Mouse (Mus musculus): ENCODE data around the gene Gm20683.
A peak's percentile ranks its signal among the peaks of the same experiment; 100 is the strongest.
"Not testable (repeated sequence)": the region's sequence is repeated elsewhere in the genome, so short reads cannot be mapped to it uniquely, and the experiment has no call there.

Gene Gm20683

GRCm38 (mm10) chr17:25873405-25874147, 32.0 kb upstream of the Gm20683 start:
- no peak for DNase-seq

DNA sequence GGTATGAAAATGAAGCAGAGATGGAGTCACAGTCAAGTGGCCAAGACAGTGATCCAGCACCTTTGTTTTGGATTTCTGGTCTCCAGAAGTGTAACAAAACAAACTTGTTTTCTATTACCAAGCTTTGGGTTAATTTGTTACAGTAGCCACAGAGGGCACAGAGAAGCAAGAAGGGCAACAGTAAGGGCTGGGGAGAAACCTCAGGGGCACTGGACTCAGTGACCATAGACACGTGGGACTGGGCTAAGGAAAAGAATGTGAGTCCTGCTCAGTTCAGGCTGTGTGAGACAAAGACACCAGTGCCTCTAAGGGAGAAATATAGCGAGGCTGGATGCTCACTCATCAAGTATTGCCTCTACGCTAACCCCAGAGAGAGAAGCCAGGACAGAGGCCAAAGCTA, 31.1 kb upstream of the Gm20683 start:
- DNase-seq: no peak

DNA sequence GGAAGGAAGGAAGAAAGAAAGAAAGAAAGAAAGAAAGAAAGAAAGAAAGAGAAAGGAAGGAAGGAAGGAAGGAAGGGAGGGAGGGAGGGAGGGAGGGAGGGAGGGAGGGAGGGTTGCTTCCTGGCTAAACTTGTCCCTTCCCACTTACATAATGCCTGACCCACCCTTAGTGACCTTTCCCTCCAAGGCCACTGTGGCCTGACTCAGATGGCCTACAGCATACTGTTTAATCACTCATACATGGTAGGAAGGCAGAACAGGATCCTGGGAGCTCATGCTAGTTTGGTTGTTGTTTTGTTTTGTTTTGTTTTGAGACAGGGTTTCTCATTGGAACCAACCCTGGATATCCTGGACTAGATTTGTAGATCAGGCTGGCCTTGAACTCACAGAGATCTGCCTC, 30.0 kb upstream of the Gm20683 start:
- DNase-seq: not testable (repeated sequence)

DNA sequence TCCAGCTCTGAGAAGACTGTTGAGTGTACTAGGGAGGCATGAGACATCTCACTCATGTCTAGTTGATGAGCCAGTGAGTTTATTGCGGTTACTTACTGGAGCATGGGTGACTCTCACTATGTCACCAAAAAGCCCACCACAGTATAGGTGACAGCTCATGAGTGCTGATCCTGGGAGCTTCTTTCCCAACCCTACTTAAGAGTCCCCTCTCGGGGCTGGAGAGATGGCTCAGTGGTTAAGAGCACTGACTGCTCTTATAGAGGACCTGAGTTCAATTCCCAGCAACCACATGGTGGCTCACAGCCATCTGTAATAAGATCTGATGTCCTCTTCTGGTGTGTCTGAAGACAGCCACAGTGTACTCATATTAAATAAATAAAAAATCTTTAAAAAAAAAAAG, 28.4 kb upstream of the Gm20683 start:
- DNase-seq: no peak

DNA sequence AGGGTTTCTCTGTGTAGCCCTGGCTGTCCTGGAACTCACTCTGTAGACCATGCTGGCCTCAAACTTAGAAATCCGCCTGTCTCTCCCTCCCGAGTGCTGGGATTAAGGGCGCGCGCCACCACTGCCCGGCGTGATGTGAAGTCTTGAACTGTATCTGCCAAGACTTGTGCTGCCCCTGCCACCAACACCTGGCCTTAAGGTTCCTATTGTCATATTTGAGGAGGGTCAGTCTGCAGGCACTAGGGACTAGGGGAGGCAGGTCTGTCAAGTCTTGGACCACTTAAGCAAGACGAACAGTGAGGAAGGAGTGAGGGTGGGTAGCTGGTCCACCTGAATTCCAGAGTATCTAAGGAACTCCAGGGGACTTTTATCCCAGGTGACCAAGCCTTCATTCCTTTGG, 27.9 kb upstream of the Gm20683 start:
- no peak for DNase-seq

GRCm38 (mm10) chr17:25868601-25869191, 27.1 kb upstream of the Gm20683 start, which contains the start of gene Mcrip2:
Gene Mcrip2 (minus strand): TSS chr17:25868764.
- peak; percentile 83 for DNase-seq

GRCm38 (mm10) chr17:25867836-25868600, 26.5 kb upstream of the Gm20683 start:
- peak; percentile 52 for DNase-seq

GRCm38 (mm10) chr17:25867509-25867835, 25.9 kb upstream of the Gm20683 start:
- DNase-seq: no peak

- DNase-seq: no peak
Measured at GRCm38 (mm10) chr17:25866172-25866571, 24.6 kb upstream of the Gm20683 start.

DNA sequence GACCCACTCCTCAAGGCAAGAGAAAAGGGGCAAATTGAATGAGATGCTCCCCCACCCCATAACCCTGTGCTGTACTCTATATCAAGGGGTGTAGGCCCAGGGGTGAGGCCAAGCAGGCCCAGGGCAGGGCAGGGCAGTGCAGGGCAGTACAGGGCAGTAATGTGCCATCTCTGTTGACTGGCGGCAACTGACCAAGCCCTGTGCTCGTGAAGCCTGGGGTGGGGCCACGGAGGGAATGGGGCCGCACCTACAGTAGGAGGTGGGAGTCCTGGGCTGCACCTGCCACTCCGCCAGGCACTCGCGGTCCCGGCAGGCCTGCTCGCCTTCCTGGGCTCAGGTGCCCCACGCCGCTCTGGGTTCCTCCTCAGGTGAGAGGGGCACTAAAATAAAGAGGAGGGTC, 23.7 kb upstream of the Gm20683 start:
- DNase-seq: no peak

DNA sequence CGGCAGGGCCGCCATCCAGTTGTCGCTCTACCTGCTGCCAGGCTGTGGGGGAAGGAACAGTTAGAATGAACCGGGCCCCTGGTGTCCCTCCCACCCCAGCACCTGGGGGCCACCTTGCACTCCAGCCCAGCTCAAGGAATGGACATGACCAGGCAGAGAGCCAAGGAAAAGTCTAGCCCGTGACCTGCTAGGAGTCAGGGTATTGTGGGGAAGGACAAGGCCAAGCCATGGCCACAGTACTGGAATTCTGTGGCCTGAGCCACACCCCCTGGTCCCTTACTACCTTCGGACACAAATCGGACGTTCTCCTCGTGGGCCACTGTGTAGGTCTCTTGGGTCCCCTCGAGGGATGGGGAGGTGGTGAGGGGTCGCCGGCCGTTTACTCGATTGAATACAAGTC, 22.7 kb upstream of the Gm20683 start:
- no peak for DNase-seq

GRCm38 (mm10) chr17:25863681-25864080, 22.1 kb upstream of the Gm20683 start:
- no peak for DNase-seq

GRCm38 (mm10) chr17:25861704-25862612, 20.4 kb upstream of the Gm20683 start:
- DNase-seq: no peak

- DNase-seq: peak; percentile 91
Measured at GRCm38 (mm10) chr17:25860832-25861703, 19.5 kb upstream of the Gm20683 start, which contains the start of gene Wdr90. Gene Wdr90 (minus strand): TSS chr17:25861501.

DNA sequence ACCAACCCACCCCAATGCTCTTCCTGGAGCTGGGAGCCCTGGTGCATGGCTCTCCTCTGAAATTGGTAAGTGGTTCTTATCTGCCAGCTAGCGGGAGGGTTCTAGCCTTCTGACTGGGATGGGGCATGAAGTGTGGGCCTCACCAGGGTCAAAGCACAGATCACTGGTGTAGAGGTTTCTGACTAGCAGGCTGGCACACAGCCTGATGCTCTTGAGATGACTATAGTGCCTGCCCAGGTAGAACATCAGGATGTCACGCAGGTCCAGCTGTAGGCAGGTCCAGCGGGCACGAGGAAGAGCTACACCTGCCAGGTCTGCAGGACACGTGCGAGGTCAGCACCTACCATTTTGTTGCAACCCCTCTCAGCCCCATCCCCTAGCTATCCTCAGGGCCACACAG, 18.7 kb upstream of the Gm20683 start:
- DNase-seq: no peak

- peak; percentile 96 for DNase-seq
Measured at GRCm38 (mm10) chr17:25844396-25844901, 2.9 kb upstream of the Gm20683 start, which contains the start of gene Rhot2. Gene Rhot2 (minus strand): TSS chr17:25844851.

DNA sequence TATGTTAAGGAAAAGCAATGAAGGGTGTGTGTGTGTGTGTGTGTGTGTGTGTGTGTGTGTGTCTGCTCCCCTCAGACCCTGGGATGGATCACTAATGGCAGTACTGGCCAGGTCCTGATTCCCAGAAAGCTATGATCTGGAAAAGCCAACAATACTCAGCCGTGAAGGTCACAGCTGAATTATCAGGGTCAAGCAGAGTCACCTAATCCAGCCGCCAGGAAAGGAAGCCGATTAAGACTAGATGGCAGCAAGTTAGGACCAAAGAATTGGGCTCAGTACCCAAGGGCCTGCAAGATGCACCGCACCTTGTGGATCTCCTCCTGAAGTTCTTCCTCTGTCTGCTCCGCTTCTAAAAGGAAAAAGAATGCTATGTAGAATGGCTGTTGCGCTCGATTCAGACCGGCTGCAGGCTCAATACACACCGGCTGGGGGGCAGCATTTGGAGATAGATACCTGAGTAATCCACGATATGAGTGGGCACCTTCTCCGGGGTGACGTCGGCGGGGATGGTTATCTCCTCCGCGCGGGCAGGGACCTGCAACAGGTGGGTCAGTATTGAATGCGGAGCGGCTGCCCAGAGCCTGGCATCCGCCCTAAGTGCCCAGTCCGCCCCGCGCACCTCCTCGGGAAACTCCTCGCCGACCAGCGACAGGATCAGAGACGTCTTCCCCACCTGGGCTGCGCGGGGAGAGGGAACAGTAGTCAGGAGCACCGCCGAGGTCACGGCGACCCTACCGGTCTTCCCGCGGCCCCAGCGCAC, 2.3 kb upstream of the Gm20683 start:
- no peak for DNase-seq

DNA sequence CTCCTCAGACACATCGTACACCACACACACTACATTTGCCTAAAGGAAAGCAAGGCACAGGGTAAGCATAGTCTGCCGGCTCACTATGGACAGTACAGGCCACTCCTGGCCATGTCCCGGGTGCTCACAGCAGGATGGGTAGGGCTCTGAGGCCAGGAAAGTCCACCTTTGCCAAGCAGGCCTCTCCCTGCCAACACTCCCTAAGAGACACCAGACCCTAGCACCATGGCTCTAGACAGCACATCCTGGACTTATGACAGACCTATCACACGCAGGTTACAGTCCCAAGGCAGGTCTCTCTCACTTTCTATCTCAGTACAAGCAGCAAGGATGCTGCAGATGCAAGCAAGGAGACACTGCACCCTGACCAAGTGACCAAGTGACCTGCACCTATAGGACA, 1.6 kb upstream of the Gm20683 start:
- no peak for DNase-seq

- no peak for DNase-seq
Measured at GRCm38 (mm10) chr17:25842509-25842908, 946 bp upstream of the Gm20683 start.

DNA sequence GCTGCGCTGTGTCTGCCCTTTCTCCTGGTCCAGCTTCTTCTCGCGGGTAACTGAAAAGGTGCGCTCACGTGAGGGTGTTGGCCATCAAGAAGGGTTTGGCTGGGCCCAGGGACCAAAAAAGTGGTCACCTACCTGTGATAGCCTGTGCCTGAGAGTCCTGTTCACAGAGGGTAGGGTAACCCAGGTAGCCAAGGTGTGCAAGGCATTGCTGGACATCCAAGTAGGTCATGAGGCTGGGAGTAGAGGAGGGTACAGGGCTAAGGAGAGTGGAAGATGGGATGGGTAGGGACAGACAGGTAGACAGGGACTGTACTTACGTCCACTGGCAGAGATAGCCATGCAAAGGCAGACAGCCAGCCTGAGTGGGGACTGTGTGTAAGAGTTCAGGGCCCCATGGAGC, 1.0 kb downstream of the Gm20683 start:
- no peak for DNase-seq

All from lung, postnatal 14 days (tissue).